Mouse (Mus musculus) liver, embryonic 15.5 days (tissue): ENCODE measurements around the gene Rnf130. TPM values are rescaled to one million over a fixed set of nuclear protein-coding genes. Genes with fewer than 3 reads are reported as not detected.
"Not testable (repeated sequence)": the region's sequence is repeated elsewhere in the genome, so short reads cannot be mapped to it uniquely, and the experiment has no call there.

Source experiments
- ATAC-seq: fragments of 200-750 bp; cut with Nextera tagmentation; 2 replicates; pipeline ENCODE4 v1.8.0; 2017; ENCODE audit warnings: moderate number of reproducible peaks, mild to moderate bottlenecking, moderate library complexity; ENCODE audit not compliant: insufficient read depth
- H3K27ac ChIP-seq: fragments of 300-500 bp; sonication (generic); replicated peaks from 2 replicates; pipeline ENCODE4 v1.5.1; 2015; ENCODE audit warnings: mild to moderate bottlenecking, inconsistent platforms
- H3K27me3 ChIP-seq: fragments of 300-500 bp; sonication (generic); 2 replicates; pipeline ENCODE4 v1.6.1; 2015; ENCODE audit warnings: mild to moderate bottlenecking, inconsistent platforms
- H3K36me3 ChIP-seq: fragments of 300-500 bp; sonication (generic); replicated peaks from 2 replicates; pipeline ENCODE4 v1.6.1; 2015; ENCODE audit warnings: moderate library complexity, mild to moderate bottlenecking, inconsistent platforms
- H3K4me1 ChIP-seq: fragments of 300-500 bp; sonication (generic); replicated peaks from 2 replicates; pipeline ENCODE4 v1.6.1; 2015; ENCODE audit warnings: inconsistent platforms
- H3K4me2 ChIP-seq: fragments of 300-500 bp; sonication (generic); 2 replicates; pipeline ENCODE4 v1.6.1; 2015; ENCODE audit warnings: moderate library complexity, mild to moderate bottlenecking, inconsistent platforms
- H3K4me3 ChIP-seq: fragments of 300-500 bp; sonication (generic); replicated peaks from 2 replicates; pipeline ENCODE4 v1.5.1; 2015; ENCODE audit warnings: mild to moderate bottlenecking, inconsistent platforms
- H3K9ac ChIP-seq: fragments of 300-500 bp; sonication (generic); 2 replicates; pipeline ENCODE4 v1.6.1; 2015; ENCODE audit warnings: moderate library complexity, mild to moderate bottlenecking, inconsistent platforms
- H3K9me3 ChIP-seq: fragments of 300-500 bp; sonication (generic); replicated peaks from 2 replicates; pipeline ENCODE4 v1.6.1; 2016; ENCODE audit warnings: inconsistent platforms
- WGBS: fragments of 180-500 bp; shearing (Covaris S2); methylation state at CpG from one replicate; pipeline ENCODE4 v1.1.7; 2015; ENCODE audit warnings: mixed read lengths; ENCODE audit not compliant: insufficient replicate concordance; 5-methylcytosine and 5-hydroxymethylcytosine counted together
- polyA plus RNA-seq: library from polyadenylated mRNA; unstranded; fragments of >200 nt; fragmentation: Nextera tagmentation; extraction: Ambion mirVana; gene quantifications from 2 replicates; pipeline ENCODE4 v1.2.1, GENCODE M21; 2015

The Rnf130 gene
- polyA plus RNA-seq, 1 experiment from 2014 or later, result 37.7 TPM

DNA sequence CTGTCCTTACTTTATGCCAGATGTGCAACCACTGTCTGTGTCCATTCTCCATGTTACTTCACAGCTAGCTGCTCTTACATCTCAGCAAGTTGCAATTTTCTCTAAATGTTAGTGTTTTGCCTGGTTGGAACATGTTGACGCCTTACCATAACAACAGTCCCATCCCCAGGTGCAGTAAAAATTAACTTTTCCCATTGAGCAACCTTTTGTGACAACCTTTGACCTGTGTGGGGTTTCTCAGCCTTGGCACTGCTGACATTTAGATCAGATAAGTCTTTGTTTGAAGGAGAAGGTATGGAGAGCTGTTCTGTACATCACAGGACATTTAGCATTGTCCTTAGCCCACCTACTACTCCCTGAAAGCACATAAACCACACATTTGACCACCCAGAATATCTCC, 64.7 kb downstream of the Rnf130 start:
- no peak overlapping the region for H3K4me3 ChIP-seq
- no peaks in the 10 kb centered on the region for H3K27me3 ChIP-seq
- H3K4me2 ChIP-seq, result no peak overlapping the region
- no peak; the same call in 1 of the 2 replicates for ATAC-seq
- no peaks in the 10 kb centered on the region for H3K9me3 ChIP-seq
- H3K36me3 ChIP-seq, result peaks cover 16% of the 10 kb centered on the region; the same call in 1 of the 2 replicates
- peaks cover 7% of the 10 kb centered on the region; the same call in 1 of the 2 replicates for H3K4me1 ChIP-seq
- H3K9ac ChIP-seq, result no peak overlapping the region
- 51% methylated on average over 1 of the region's 1 CpGs for WGBS
- 0 out of 2 replicates have a peak overlapping the region, but pooled peaks have one; percentile 24 for H3K27ac ChIP-seq

DNA sequence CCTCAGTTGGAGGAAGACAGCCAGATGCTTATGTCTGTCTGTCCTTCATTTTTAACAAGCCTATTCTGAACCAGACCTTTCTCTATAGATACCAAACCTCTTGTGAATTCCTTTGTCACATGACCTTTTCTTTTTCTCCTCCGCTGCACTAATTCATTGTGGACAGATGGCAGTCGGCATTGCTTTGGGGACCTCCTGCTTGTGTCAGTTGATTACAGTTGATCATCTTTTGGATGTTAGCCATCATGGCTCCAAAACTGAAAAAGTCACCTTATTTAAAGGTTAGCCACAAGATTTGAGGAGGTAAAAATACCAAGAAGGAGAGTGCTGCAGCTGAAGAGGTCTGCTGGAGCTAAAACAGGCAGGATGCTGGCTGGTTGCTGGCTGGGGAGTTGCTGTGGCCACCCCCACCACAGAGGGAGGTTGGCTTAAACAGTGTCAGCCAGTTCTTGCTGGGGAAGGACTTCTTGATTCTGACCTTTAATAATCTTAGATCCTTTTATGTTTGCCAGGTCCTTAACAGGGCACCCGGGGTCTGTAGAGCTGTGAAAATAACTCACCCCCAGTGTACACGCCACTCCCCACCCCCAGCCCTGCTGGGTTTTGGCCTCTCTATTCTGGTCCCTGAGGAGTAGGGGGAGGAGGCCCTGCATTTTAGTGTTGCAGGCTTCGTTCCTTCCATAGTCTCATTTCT, 66.0 kb downstream of the Rnf130 start:
- Histone ChIP-seq H3K9me3 (no peaks in the 10 kb centered on the region), H3K9ac (no peak overlapping the region), H3K36me3 (peaks cover 19% of the 10 kb centered on the region), H3K27ac (no peak overlapping the region), H3K4me2 (no peak overlapping the region), H3K4me3 (no peak overlapping the region), H3K4me1 (peaks cover 7% of the 10 kb centered on the region; the same call in 1 of the 2 replicates), H3K27me3 (no peaks in the 10 kb centered on the region)
- no peak for ATAC-seq
- 71% methylated on average over 5 of the region's 5 CpGs for WGBS

DNA sequence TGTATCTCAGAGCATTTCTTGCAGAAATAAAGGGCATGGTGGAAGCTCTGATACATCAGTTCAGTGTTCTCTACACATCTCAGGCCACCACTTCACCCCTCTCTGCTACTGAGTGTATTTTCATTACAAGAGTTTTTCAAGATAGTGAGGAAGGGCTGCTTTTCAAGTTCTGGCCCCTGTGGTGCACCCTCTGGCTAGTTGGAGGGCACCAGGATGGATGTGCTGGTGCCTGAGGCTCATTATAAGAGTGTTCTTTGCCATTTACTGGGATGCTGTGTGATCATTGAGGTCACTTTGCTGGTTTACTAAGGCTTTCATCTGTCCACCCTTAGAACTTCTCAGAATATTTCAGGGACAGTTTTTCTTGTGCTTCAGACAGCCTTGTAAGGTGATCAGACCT, 66.5 kb downstream of the Rnf130 start:
- Histone ChIP-seq H3K4me2 (no peak overlapping the region), H3K27me3 (no peaks in the 10 kb centered on the region), H3K9ac (no peak overlapping the region), H3K4me3 (no peak overlapping the region), H3K36me3 (peaks cover 19% of the 10 kb centered on the region), H3K9me3 (no peaks in the 10 kb centered on the region), H3K4me1 (peaks cover 7% of the 10 kb centered on the region; the same call in 1 of the 2 replicates), H3K27ac (no peak overlapping the region)
- ATAC-seq, result no peak

DNA sequence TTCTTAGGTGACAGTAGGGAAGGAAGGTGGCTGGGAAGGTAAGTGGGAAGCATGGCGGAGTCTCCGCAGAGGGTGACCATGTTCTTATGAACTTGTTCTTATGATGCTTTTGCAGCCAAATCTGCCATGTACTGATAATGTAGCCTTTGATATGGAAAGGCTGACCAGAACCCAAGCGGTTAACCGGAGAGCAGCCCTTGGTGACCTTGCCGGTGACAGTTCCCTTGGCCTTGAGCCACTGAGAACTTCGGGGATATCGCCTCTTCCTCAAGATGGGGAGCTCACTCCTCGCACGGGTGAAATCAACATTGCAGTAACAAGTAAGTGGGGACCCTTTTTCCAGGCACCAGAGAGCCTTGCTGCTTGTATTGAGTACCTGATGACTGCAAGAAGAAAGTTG, 70.5 kb downstream of the Rnf130 start:
- peaks cover 20% of the 10 kb centered on the region for H3K36me3 ChIP-seq
- no peaks in the 10 kb centered on the region for H3K27me3 ChIP-seq
- no peak overlapping the region for H3K9ac ChIP-seq
- no peak overlapping the region for H3K4me3 ChIP-seq
- no peaks in the 10 kb centered on the region for H3K9me3 ChIP-seq
- H3K27ac ChIP-seq, result no peak overlapping the region
- no peak for ATAC-seq
- no peaks in the 10 kb centered on the region for H3K4me1 ChIP-seq
- no peak overlapping the region for H3K4me2 ChIP-seq
- WGBS, result 79% methylated on average over 9 of the region's 9 CpGs

DNA sequence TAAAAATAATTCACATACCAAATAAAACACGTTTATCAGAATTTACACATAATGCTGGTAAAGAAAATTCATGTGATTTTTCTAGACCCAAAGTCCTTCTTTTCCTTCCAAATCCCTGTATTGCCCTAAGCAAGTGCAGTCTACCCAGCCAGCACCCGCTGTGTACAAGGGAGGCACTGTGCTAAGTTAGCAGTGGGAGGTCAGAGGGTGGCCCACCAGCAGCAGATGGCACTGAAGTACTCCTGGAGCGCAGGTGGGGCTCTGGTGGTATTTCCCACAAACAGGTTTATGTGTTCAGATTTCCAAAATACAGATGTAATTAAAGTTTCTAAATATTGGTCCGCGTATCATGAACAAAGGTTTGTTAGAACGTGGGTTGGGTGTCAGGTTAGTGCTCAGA, 71.9 kb downstream of the Rnf130 start:
- no peak for ATAC-seq
- Histone ChIP-seq H3K27ac (no peak overlapping the region), H3K4me1 (no peaks in the 10 kb centered on the region), H3K9ac (no peak overlapping the region), H3K27me3 (no peaks in the 10 kb centered on the region), H3K4me2 (no peak overlapping the region), H3K4me3 (no peak overlapping the region), H3K9me3 (no peaks in the 10 kb centered on the region), H3K36me3 (peaks cover 17% of the 10 kb centered on the region)
- WGBS, result 78% methylated on average over 6 of the region's 6 CpGs

DNA sequence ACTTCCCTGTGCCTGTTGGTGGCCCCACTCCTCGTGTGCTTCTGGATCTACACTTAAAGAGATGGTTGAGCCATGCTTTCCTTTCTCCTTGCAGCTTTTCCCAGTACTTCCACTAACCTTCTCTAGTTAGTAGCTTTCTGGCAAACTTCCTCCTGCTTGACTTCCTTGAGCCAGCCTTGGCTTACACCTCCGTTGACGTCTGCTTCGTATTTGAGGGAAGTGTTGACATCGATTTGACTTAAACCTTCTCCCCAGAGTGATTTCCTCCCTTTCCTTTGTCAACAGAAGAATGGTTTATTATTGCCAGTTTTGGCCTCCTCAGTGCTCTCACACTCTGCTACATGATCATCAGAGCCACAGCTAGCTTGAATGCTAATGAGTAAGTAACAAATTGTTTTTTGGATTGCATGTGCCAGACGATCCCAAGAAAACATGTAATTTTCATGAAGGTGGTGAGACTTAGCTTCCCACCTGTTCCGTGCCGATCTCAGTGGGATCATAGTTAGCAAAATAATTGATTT, 73.9 kb downstream of the Rnf130 start:
- peaks cover 17% of the 10 kb centered on the region for H3K36me3 ChIP-seq
- H3K4me2 ChIP-seq, result no peak overlapping the region
- no peak overlapping the region for H3K27ac ChIP-seq
- H3K4me1 ChIP-seq, result peaks cover 5% of the 10 kb centered on the region; the same call in 1 of the 2 replicates
- 61% methylated on average over 8 of the region's 8 CpGs for WGBS
- no peak for ATAC-seq
- H3K9me3 ChIP-seq, result no peaks in the 10 kb centered on the region
- no peak overlapping the region for H3K4me3 ChIP-seq
- H3K9ac ChIP-seq, result no peak overlapping the region
- no peaks in the 10 kb centered on the region for H3K27me3 ChIP-seq

DNA sequence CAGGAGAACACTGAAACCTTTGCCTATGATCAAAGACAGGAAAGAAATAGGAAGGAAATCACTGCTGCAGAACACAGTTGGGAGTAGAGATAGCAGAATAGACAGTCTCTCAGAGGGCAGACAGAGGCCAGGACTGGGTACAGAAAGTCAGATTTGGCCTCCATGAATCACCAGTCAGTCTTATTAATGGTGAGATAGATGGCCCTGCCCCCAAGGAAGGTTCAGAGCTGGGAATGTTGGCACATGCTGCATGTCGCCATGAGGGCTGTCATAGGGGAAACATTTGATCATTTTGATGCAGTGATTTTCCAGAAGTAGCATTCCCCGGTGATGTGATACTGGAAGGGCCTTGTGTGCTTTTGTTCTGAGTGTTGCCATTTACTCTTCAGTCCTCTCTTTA, 74.5 kb downstream of the Rnf130 start:
- no peak for ATAC-seq
- Histone ChIP-seq H3K4me3 (no peak overlapping the region), H3K36me3 (peaks cover 17% of the 10 kb centered on the region), H3K27ac (no peak overlapping the region), H3K27me3 (no peaks in the 10 kb centered on the region), H3K4me1 (peaks cover 10% of the 10 kb centered on the region; the same call in 1 of the 2 replicates), H3K9ac (no peak overlapping the region), H3K9me3 (no peaks in the 10 kb centered on the region), H3K4me2 (no peak overlapping the region)
- WGBS, result 70% methylated on average over 2 of the region's 2 CpGs

DNA sequence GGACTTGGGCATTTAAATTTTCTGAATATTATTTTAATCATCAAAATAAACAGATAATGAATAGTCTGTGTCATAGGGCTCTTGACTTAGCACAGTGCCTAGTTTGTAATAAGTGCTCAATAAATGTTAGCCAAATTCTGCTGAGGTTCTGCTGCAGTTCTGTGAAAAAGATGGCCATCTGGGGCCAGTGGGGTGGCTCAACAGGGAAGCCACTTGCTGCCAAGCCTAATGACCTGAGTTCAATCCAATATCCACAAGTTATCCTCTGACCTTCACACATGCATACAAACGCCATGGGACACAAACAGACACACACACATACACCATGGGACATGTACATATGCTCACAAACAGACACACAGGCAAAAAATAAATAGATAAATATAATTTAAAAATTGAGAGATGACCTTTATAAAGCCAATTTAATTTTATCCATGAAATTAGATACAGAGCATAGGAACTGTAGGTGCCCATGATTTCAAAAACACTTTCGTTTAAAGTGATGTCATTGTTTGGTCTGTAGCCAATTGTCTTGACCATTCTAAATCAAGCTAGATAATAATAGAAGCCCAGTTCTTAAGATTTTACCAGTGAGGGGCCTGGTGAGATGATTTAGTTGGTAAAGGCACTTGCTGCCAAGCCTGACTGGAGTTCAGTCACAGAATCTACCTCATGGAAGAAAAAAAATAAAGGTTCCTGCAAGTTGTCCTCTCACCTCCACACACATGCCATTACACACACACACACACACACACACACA, 75.6 kb downstream of the Rnf130 start:
- no peak for ATAC-seq
- H3K4me2 ChIP-seq, result no peak overlapping the region
- 70% methylated on average over 2 of the region's 2 CpGs for WGBS

DNA sequence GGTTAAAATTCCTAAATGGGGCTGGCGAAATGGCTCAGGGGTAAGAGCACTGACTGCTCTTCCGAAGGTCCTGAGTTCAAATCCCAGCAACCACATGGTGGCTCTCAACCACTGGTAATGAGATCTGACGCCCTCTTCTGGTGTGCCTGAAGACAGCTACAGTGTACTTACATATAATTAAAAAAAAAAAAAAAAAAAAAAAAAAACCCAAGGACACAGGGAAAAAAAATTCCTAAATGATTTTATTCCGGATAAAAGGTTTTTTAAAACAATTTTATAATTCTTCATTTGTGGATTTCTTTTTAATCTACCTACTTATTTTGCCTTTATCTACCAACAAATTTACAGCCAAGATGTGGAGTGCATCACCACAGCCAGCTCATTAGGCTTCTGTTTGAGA, 76.8 kb downstream of the Rnf130 start:
- H3K4me3 ChIP-seq, H3K27ac ChIP-seq, H3K27me3 ChIP-seq, ATAC-seq, H3K9ac ChIP-seq, H3K4me2 ChIP-seq, H3K9me3 ChIP-seq: not testable (repeated sequence)
- H3K36me3 ChIP-seq, result peaks cover 11% of the 10 kb centered on the region; the same call in 1 of the 2 replicates
- WGBS, result 63% methylated on average over 4 of the region's 4 CpGs
- H3K4me1 ChIP-seq, result peaks cover 19% of the 10 kb centered on the region; the same call in 1 of the 2 replicates

More for the DNA sequence above, 75.6 kb downstream of the Rnf130 start:
- H3K27me3 ChIP-seq, result no peaks in the 10 kb centered on the region
- no peaks in the 10 kb centered on the region for H3K9me3 ChIP-seq
- H3K4me1 ChIP-seq, result peaks cover 12% of the 10 kb centered on the region; the same call in 1 of the 2 replicates
- H3K27ac ChIP-seq, result no peak overlapping the region
- peaks cover 16% of the 10 kb centered on the region for H3K36me3 ChIP-seq
- H3K4me3 ChIP-seq, result no peak overlapping the region
- no peak overlapping the region for H3K9ac ChIP-seq

DNA sequence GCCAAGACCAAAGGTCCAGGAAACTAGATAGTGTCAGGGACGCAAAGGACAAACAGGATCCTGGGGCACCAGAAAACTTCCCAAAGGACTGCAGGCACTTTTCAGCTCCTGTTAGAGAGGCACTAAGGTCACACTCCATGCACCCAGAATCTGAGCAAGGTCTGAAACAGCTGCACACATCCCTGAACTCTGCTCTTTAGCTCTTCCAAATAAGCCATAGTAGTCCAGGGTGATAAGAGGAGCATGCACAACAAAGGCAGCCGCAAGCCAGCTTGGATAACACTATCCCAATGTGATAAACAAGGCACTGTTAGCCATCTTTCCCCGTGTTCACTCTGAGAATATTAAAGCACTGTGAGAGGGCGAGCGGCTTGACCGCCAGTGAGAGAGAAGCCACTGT, 78.9 kb downstream of the Rnf130 start:
- H3K4me1 ChIP-seq, result peaks cover 27% of the 10 kb centered on the region
- no peak overlapping the region for H3K4me2 ChIP-seq
- 69% methylated on average over 6 of the region's 6 CpGs for WGBS
- no peak overlapping the region for H3K27ac ChIP-seq
- no peaks in the 10 kb centered on the region for H3K27me3 ChIP-seq
- no peak overlapping the region for H3K9ac ChIP-seq
- H3K4me3 ChIP-seq, result no peak overlapping the region
- no peak for ATAC-seq
- peaks cover 8% of the 10 kb centered on the region; the same call in 1 of the 2 replicates for H3K36me3 ChIP-seq
- no peaks in the 10 kb centered on the region for H3K9me3 ChIP-seq

DNA sequence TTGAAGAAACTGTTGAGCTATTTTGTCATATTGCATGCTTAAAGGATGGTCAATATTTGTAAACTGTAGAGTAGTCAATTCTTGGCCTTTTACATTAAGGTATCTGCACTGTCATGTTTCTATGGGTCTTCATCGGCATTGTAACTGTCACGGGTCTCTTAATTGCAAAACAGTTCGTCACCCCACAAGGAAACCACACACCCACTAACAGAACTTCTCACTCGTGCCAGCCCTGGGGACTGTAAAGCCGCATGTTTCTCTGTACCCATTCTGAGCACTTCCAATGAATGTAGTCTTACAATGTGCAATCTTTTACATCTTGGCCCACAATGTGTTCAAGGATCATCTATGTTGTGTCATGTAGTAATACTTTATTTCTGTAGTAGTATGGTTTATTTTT, 80.1 kb downstream of the Rnf130 start:
- Histone ChIP-seq H3K9ac (no peak overlapping the region), H3K9me3 (no peaks in the 10 kb centered on the region), H3K36me3 (peaks cover 3% of the 10 kb centered on the region; the same call in 1 of the 2 replicates), H3K4me1 (peaks cover 29% of the 10 kb centered on the region), H3K4me2 (no peak overlapping the region), H3K27me3 (no peaks in the 10 kb centered on the region), H3K4me3 (no peak overlapping the region), H3K27ac (no peak overlapping the region)
- no peak for ATAC-seq
- WGBS, result 55% methylated on average over 5 of the region's 5 CpGs
